Mouse (Mus musculus) gastrocnemius, adult 8-10 months (tissue): ENCODE results near the gene Scly. TPM values are rescaled to one million over a fixed set of nuclear protein-coding genes. Genes with fewer than 3 reads are reported as not detected.

ENCODE experiments used
- DNase-seq, 2 experiments: peaks; one replicate each; pipeline ENCODE4 v3.0.0; 2022; ENCODE audit warnings: low spot score in 2 of 2
- total RNA-seq, 4 experiments: library from RNA; stranded (reverse); gene quantifications; 2 replicates each; pipeline ENCODE4 v1.2.4; 2022

The Scly gene
- total RNA-seq, 4 experiments from 2014 or later: 8.3 to 9.8 (median 9.1) TPM

- DNase-seq: peak; percentile 33 to 34
Measured at GRCm38 (mm10) chr1:91299707-91300426, 1.7 kb downstream of the Scly start.

DNA sequence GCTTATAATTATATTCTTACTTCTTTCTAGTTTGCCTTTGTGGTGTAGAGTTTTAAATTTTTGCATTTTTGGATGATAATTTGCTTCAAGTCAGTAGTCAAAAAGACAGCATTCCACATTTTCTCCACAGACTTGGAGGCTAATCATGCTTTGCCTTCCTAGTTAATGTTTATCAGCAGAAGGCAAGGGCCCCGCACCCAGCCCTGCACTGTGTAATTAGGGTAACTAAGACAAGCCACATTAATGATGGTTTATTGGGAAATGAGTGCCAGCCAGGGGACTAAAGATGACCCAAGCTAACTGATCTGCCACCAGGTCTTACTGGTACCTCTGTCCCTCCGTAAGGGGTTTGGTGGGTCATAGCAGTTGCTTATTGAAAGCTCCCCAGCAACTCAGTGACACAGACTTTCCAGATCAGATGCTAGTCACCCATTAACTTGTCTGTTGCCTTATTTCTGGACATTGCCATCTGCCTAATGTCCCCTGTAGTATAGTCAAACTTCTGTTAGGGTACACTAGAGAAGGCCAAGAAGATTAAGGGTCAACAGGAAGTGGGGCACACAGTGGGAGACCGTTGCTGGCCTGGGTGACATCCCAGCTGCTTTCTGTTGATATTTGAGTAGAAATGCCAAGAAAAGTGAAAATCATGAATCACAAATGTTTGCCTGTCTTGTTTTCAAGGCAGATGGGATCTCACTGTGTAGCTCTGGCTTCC, 3.2 kb downstream of the Scly start:
- DNase-seq: no peak

GRCm38 (mm10) chr1:91302021-91302420, 3.9 kb downstream of the Scly start:
- DNase-seq: no peak

- no peak for DNase-seq
Measured at GRCm38 (mm10) chr1:91304621-91305020, 6.5 kb downstream of the Scly start.

- no peak for DNase-seq
Measured at GRCm38 (mm10) chr1:91309366-91310085, 11.4 kb downstream of the Scly start.

DNA sequence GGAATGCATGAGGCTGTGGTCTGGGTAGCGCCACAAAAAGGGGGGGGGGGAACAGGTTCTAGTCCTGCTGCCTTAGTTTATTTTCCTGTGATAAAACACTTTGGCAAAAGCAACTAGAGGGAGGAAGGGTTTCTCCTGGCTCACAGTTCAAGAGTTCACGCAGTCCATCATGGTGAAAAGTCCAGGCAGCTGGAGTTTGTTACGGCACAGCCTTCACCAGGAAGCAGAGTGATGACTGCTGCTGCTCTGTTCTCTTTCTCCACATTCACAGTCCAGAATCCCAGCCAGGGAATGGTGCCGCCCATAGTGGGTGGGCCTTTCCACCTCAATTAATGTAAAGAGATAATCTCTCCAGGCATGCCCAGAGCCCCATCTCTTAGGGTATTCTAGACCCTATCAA, 14.1 kb downstream of the Scly start:
- no peak for DNase-seq

- no peak for DNase-seq
Measured at GRCm38 (mm10) chr1:91313251-91313650, 15.1 kb downstream of the Scly start.

GRCm38 (mm10) chr1:91317656-91318055, 19.5 kb downstream of the Scly start:
- no peak for DNase-seq

GRCm38 (mm10) chr1:91321760-91322438, 23.8 kb downstream of the Scly start, which contains the start of gene Espnl:
Gene Espnl (plus strand): TSS chr1:91322075.
- DNase-seq: no peak

GRCm38 (mm10) chr1:91324646-91325045, 26.5 kb downstream of the Scly start:
- no peak for DNase-seq

DNA sequence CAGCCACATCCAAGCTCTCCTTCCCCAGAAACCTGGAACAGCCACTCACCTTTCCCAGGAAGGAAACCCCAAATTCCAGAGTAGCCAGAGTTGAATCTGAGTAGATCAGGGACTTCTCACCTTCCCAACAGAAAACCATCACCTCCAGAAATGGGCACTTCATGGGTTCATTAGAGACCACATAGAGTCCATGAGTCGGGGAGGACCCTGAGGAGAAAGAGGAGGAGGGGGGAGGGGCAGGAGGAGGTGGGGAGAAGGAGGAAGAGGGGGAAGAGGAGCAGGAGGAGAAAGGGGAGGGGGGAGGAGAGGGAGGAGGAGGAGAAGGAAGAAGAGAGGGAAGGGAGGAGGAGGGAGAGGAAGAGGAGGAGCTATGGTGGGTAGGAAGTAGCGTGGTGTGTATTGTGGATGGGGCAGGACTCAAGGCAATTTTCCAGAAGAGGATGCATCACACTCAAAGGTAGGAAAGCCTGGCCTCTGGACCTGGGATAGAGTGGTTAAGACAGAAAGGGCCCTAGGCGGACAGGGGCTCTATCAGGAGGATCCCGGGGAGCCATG, 27.4 kb downstream of the Scly start:
- DNase-seq: no peak

- no peak for DNase-seq
Measured at GRCm38 (mm10) chr1:91332102-91332501, 34.0 kb downstream of the Scly start.

DNA sequence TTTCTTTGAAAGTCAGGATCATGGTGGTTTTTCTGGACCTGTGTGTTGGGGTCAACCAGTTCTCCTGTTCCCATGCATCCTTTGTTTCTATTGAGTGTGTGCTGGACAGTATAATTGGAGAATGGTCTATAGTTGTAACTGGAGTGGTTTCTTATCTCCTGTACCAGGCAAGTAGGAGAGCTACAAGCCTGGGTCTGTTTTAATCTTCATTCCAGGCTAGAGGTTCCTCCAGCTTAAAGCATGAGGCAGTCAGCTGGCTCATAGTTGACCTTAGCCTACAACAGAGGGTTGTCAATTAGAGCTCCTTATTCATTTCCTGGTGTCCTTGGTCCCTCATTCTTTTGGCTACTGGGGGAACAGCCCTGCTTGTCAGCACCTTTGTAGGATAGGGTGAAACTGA, 35.4 kb downstream of the Scly start:
- no peak for DNase-seq

- DNase-seq: no peak
Measured at GRCm38 (mm10) chr1:91337355-91337754, 39.2 kb downstream of the Scly start.

- no peak for DNase-seq
Measured at GRCm38 (mm10) chr1:91344001-91344400, 45.9 kb downstream of the Scly start.

DNA sequence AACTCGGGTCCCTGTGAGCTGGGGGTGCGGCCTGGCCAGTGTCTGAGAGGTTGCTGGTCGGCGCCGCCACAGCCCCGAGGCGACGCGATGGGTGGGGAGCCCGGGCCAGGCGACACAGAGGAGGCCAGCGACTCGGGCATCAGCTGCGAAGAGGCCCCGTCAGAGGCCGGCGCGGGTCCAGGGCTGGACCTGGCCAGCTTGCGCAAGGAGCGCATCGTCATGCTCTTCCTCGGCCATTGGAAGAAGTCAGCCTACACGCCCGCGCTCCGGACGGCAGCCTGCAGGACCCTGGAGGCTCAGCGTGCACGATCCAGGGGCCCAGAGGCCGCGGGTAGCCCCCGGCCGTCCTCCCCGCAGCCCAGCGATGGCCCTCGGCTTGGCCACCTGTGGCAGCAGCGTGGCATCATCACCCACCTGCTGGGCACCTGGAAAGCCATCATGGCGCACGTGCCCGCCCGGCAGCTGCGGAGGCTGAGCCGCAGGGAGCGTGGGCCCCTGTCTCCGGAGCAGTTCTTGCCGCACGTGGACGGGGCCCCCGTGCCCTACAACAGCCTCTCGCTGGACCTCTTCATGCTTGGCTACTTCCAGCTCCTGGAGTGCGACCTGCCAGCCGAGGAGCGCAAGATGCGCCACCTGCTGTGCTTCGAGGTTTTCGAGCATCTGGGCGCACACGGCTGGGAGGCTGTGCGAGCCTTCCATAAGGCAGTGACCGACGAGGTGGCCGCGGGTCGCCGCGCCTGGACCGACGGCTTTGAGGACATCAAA, 47.0 kb downstream of the Scly start:
- no peak for DNase-seq

DNA sequence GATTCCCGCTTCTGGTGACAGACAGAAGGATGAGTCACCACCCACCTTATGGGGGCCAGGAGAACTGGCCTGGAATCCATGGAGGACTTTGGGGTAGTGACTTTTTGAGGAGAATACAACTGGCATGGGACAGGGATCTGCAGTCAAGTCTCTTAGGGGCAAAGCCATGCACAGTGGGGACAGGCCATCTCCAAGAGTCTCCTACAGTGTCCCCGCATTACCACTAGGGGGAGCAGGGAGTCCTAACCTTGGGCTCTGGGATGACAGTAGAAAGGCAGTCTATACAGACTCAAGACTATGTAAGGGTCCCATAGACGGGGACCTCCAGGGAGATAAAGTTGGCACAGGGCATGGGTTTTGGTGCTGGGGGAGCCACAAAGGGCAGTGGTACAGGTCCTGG, 48.8 kb downstream of the Scly start:
- peak; percentile 40 to 47 for DNase-seq

GRCm38 (mm10) chr1:91350841-91351240, 52.7 kb downstream of the Scly start, which contains the start of gene Klhl30:
Gene Klhl30 (plus strand): TSS chr1:91351016.
- peak in 1 of 2 experiments; percentile 39 for DNase-seq

DNA sequence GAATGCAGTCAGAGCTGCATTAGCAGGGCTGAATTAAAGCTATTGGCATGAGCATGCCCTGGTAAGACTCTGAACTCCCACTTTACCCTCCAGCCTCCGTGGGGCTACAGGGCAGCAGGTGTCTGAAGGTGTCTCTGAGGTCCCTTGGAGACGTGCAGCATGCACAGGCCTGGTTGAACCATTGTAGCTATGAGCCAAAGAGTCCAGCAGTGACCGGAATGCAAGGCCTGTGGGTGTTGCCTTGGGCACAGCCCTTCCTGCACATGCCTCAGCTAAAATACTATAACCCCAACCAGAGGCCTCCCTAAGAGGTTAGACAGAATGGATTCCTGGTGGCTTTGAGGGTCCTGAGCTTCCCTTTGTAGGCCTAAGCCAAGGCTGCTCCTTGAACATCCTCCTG, 53.1 kb downstream of the Scly start:
- no peak for DNase-seq

- DNase-seq: no peak
Measured at GRCm38 (mm10) chr1:91352277-91352676, 54.1 kb downstream of the Scly start.
